Mouse (Mus musculus) neural tube, embryonic 14.5 days (tissue): Measurements from ENCODE around the gene Tprn. TPM values are rescaled to one million over a fixed set of nuclear protein-coding genes. Genes with fewer than 3 reads are reported as not detected.

Experiments used
- ATAC-seq: fragments of 200-750 bp; cut with Nextera tagmentation; 2 replicates; pipeline ENCODE4 v1.8.0; 2017; ENCODE audit warnings: low read depth, mild to moderate bottlenecking, moderate TSS enrichment, moderate library complexity
- H3K27ac ChIP-seq: fragments of 300-500 bp; sonication (generic); 2 replicates; pipeline ENCODE4 v1.5.1; 2014; ENCODE audit warnings: low read depth, mild to moderate bottlenecking, control low read depth, low read length, moderate library complexity, mixed read lengths
- H3K27me3 ChIP-seq: fragments of 300-500 bp; sonication (generic); 2 replicates; pipeline ENCODE4 v1.6.1; 2014; ENCODE audit warnings: low read length; ENCODE audit not compliant: control insufficient read depth, insufficient read depth
- H3K36me3 ChIP-seq: fragments of 300-500 bp; sonication (generic); 2 replicates; pipeline ENCODE4 v1.6.1; 2014; ENCODE audit warnings: low read length, mixed read lengths; ENCODE audit not compliant: control insufficient read depth, insufficient read depth
- H3K4me1 ChIP-seq: fragments of 300-500 bp; sonication (generic); 2 replicates; pipeline ENCODE4 v1.6.1; 2014; ENCODE audit warnings: low read length; ENCODE audit not compliant: control insufficient read depth, insufficient read depth
- H3K4me2 ChIP-seq: fragments of 300-500 bp; sonication (generic); 2 replicates; pipeline ENCODE4 v1.6.1; 2014; ENCODE audit warnings: mild to moderate bottlenecking, low read depth, low read length, control low read depth
- H3K4me3 ChIP-seq: fragments of 300-500 bp; sonication (generic); 2 replicates; pipeline ENCODE4 v1.5.1; 2014; ENCODE audit warnings: low read depth, low read length, control low read depth, mixed read lengths
- H3K9ac ChIP-seq: fragments of 300-500 bp; sonication (generic); replicated peaks from 2 replicates; pipeline ENCODE4 v1.6.1; 2014; ENCODE audit warnings: low read depth, mild to moderate bottlenecking, control low read depth, low read length, mixed read lengths
- H3K9me3 ChIP-seq: fragments of 300-500 bp; sonication (generic); 2 replicates; pipeline ENCODE4 v1.6.1; 2016; ENCODE audit warnings: low read length; ENCODE audit not compliant: control insufficient read depth
- WGBS: fragments of 180-500 bp; shearing (Covaris S2); extraction: QIAGEN DNeasy Blood & Tissue Kit; methylation state at CpG from one replicate; pipeline ENCODE4 v1.1.7; 2014; 5-methylcytosine and 5-hydroxymethylcytosine counted together
- polyA plus RNA-seq: library from polyadenylated mRNA; unstranded; fragments of >200 nt; fragmentation: Nextera tagmentation; extraction: Ambion mirVana; gene quantifications from 2 replicates; pipeline ENCODE4 v1.2.1, GENCODE M21; 2014

Gene Tprn
- polyA plus RNA-seq, 1 experiment from 2014 or later, result 11.5 TPM

GRCm38 (mm10) chr2:25291184-25292053, 29.0 kb downstream of the Tprn start:
- WGBS, result 6% methylated on average over 30 of the region's 32 CpGs
- peaks cover 18% of the 10 kb centered on the region for H3K4me1 ChIP-seq
- H3K9ac ChIP-seq, result no peak overlapping the region
- peaks cover 54% of the 10 kb centered on the region for H3K27me3 ChIP-seq
- H3K4me3 ChIP-seq, result no peak overlapping the region
- no peaks in the 10 kb centered on the region for H3K9me3 ChIP-seq
- no peak overlapping the region for H3K27ac ChIP-seq
- ATAC-seq, result 0 out of 2 replicates have a peak, but pooled peaks have one; percentile 9
- peak overlapping the region; percentile 41; the same call in 1 of the 2 replicates for H3K4me2 ChIP-seq
- peaks cover 4% of the 10 kb centered on the region; the same call in 1 of the 2 replicates for H3K36me3 ChIP-seq

- no peak overlapping the region for H3K27ac ChIP-seq
- H3K4me2 ChIP-seq, result peak overlapping the region; percentile 35
- H3K4me3 ChIP-seq, result peak overlapping the region; percentile 22
- peak; percentile 16; the same call in 1 of the 2 replicates for ATAC-seq
- H3K36me3 ChIP-seq, result peaks cover 8% of the 10 kb centered on the region
- H3K9ac ChIP-seq, result 0 out of 2 replicates have a peak overlapping the region, but pooled peaks have one; percentile 32
- H3K9me3 ChIP-seq, result no peaks in the 10 kb centered on the region
- peaks cover 18% of the 10 kb centered on the region for H3K4me1 ChIP-seq
- 6% methylated on average over 24 of the region's 43 CpGs for WGBS
- H3K27me3 ChIP-seq, result peaks cover 56% of the 10 kb centered on the region
Measured at GRCm38 (mm10) chr2:25292054-25292544, 29.7 kb downstream of the Tprn start.

- no peaks in the 10 kb centered on the region for H3K9me3 ChIP-seq
- H3K27ac ChIP-seq, result no peak overlapping the region
- no peak overlapping the region for H3K4me2 ChIP-seq
- H3K36me3 ChIP-seq, result peaks cover 13% of the 10 kb centered on the region
- H3K27me3 ChIP-seq, result peaks cover 61% of the 10 kb centered on the region
- WGBS, result 0% methylated on average over 1 of the region's 1 CpGs
- H3K4me3 ChIP-seq, result no peak overlapping the region
- ATAC-seq, result no peak
- peaks cover 18% of the 10 kb centered on the region for H3K4me1 ChIP-seq
- no peak overlapping the region for H3K9ac ChIP-seq
Measured at GRCm38 (mm10) chr2:25292856-25293255, 30.4 kb downstream of the Tprn start.

GRCm38 (mm10) chr2:25293706-25294105, 31.3 kb downstream of the Tprn start:
- WGBS, result 79% methylated on average over 9 of the region's 9 CpGs

GRCm38 (mm10) chr2:25297093-25297492, 34.7 kb downstream of the Tprn start:
- peaks cover 24% of the 10 kb centered on the region for H3K27me3 ChIP-seq
- no peak overlapping the region for H3K9ac ChIP-seq
- peaks cover 13% of the 10 kb centered on the region for H3K36me3 ChIP-seq
- H3K9me3 ChIP-seq, result no peaks in the 10 kb centered on the region
- no peak for ATAC-seq
- WGBS, result 79% methylated on average over 6 of the region's 8 CpGs
- no peak overlapping the region for H3K27ac ChIP-seq
- no peak overlapping the region for H3K4me2 ChIP-seq
- H3K4me1 ChIP-seq, result peaks cover 4% of the 10 kb centered on the region
- no peak overlapping the region for H3K4me3 ChIP-seq

More at GRCm38 (mm10) chr2:25293706-25294105, 31.3 kb downstream of the Tprn start:
- no peak overlapping the region for H3K9ac ChIP-seq
- peaks cover 56% of the 10 kb centered on the region for H3K27me3 ChIP-seq
- peaks cover 18% of the 10 kb centered on the region for H3K4me1 ChIP-seq
- peaks cover 13% of the 10 kb centered on the region for H3K36me3 ChIP-seq
- no peak for ATAC-seq
- no peak overlapping the region for H3K4me3 ChIP-seq
- H3K27ac ChIP-seq, result no peak overlapping the region
- H3K4me2 ChIP-seq, result no peak overlapping the region
- H3K9me3 ChIP-seq, result no peaks in the 10 kb centered on the region

- H3K4me2 ChIP-seq, result no peak overlapping the region
- no peak overlapping the region for H3K9ac ChIP-seq
- no peak for ATAC-seq
- no peaks in the 10 kb centered on the region for H3K9me3 ChIP-seq
- no peaks in the 10 kb centered on the region for H3K4me1 ChIP-seq
- no peak overlapping the region for H3K27ac ChIP-seq
- peaks cover 13% of the 10 kb centered on the region for H3K36me3 ChIP-seq
- peaks cover 17% of the 10 kb centered on the region for H3K27me3 ChIP-seq
- 80% methylated on average over 10 of the region's 10 CpGs for WGBS
- H3K4me3 ChIP-seq, result no peak overlapping the region
Measured at GRCm38 (mm10) chr2:25298046-25298445, 35.6 kb downstream of the Tprn start.

GRCm38 (mm10) chr2:25303452-25303851, 41.0 kb downstream of the Tprn start:
- Histone ChIP-seq H3K9ac (0 out of 2 replicates have a peak overlapping the region, but pooled peaks have one; percentile 2), H3K27me3 (peaks cover 22% of the 10 kb centered on the region), H3K4me3 (no peak overlapping the region), H3K4me1 (no peaks in the 10 kb centered on the region), H3K27ac (no peak overlapping the region), H3K36me3 (peaks cover 6% of the 10 kb centered on the region), H3K9me3 (no peaks in the 10 kb centered on the region), H3K4me2 (no peak overlapping the region)
- 76% methylated on average over 3 of the region's 3 CpGs for WGBS
- ATAC-seq, result no peak

GRCm38 (mm10) chr2:25303931-25304656, 41.7 kb downstream of the Tprn start:
- Histone ChIP-seq H3K9me3 (no peaks in the 10 kb centered on the region), H3K27ac (no peak overlapping the region), H3K36me3 (peaks cover 10% of the 10 kb centered on the region), H3K9ac (no peak overlapping the region), H3K4me3 (no peak overlapping the region), H3K27me3 (peaks cover 27% of the 10 kb centered on the region), H3K4me1 (no peaks in the 10 kb centered on the region), H3K4me2 (peak overlapping the region; percentile 52)
- 77% methylated on average over 7 of the region's 7 CpGs for WGBS
- ATAC-seq, result no peak
